Mouse (Mus musculus) forebrain, embryonic 16.5 days (tissue): ENCODE results near the gene Pamr1. TPM values are rescaled to one million over a fixed set of nuclear protein-coding genes. Genes with fewer than 3 reads are reported as not detected.

ENCODE experiments used
- ATAC-seq: fragments of 200-750 bp; cut with Nextera tagmentation; 2 replicates; pipeline ENCODE4 v1.8.0; 2017; ENCODE audit warnings: mild to moderate bottlenecking, moderate library complexity
- H3K27ac ChIP-seq: fragments of 300-500 bp; sonication (generic); 2 replicates; pipeline ENCODE4 v1.5.1; 2014; ENCODE audit warnings: low read length, control low read depth
- H3K27me3 ChIP-seq: fragments of 300-500 bp; sonication (generic); replicated peaks from 2 replicates; pipeline ENCODE4 v1.6.1; 2014; ENCODE audit warnings: low read length; ENCODE audit not compliant: control insufficient read depth, insufficient read depth
- H3K36me3 ChIP-seq: fragments of 300-500 bp; sonication (generic); 2 replicates; pipeline ENCODE4 v1.6.1; 2014; ENCODE audit not compliant: control insufficient read depth, insufficient read depth
- H3K4me1 ChIP-seq: fragments of 300-500 bp; sonication (generic); replicated peaks from 2 replicates; pipeline ENCODE4 v1.6.1; 2014; ENCODE audit warnings: low read length; ENCODE audit not compliant: control insufficient read depth, insufficient read depth
- H3K4me2 ChIP-seq: fragments of 300-500 bp; sonication (generic); 2 replicates; pipeline ENCODE4 v1.6.1; 2014; ENCODE audit warnings: mild to moderate bottlenecking, low read length, control low read depth
- H3K4me3 ChIP-seq: fragments of 300-500 bp; sonication (generic); replicated peaks from 2 replicates; pipeline ENCODE4 v1.5.1; 2014; ENCODE audit warnings: mild to moderate bottlenecking, low read length, control low read depth
- H3K9ac ChIP-seq: fragments of 300-500 bp; sonication (generic); replicated peaks from 2 replicates; pipeline ENCODE4 v1.6.1; 2014; ENCODE audit warnings: low read depth, low read length, control low read depth
- H3K9me3 ChIP-seq: fragments of 300-500 bp; sonication (generic); 2 replicates; pipeline ENCODE4 v1.6.1; 2016; ENCODE audit warnings: low read length; ENCODE audit not compliant: control insufficient read depth
- WGBS: fragments of 180-500 bp; shearing (Covaris S2); extraction: QIAGEN DNeasy Blood & Tissue Kit; methylation state at CpG from one replicate; pipeline ENCODE4 v1.1.7; 2014; 5-methylcytosine and 5-hydroxymethylcytosine counted together
- polyA plus RNA-seq: library from polyadenylated mRNA; unstranded; fragments of >200 nt; fragmentation: Nextera tagmentation; extraction: Ambion mirVana; gene quantifications from 2 replicates; pipeline ENCODE4 v1.2.1, GENCODE M21; 2015

Pamr1 gene
- polyA plus RNA-seq, 1 experiment from 2014 or later, result 2.6 TPM

- H3K27me3 ChIP-seq, result no peaks in the 10 kb centered on the region
- no peak overlapping the region for H3K27ac ChIP-seq
- H3K9ac ChIP-seq, result no peak overlapping the region
- 54% methylated on average over 1 of the region's 1 CpGs for WGBS
- H3K36me3 ChIP-seq, result no peaks in the 10 kb centered on the region
- no peak for ATAC-seq
- H3K4me3 ChIP-seq, result no peak overlapping the region
- no peaks in the 10 kb centered on the region for H3K9me3 ChIP-seq
- no peak overlapping the region for H3K4me2 ChIP-seq
- H3K4me1 ChIP-seq, result no peaks in the 10 kb centered on the region
These were observed 74.7 kb downstream of the Pamr1 start for GRCm38 (mm10) chr2:102624538-102624937.

DNA sequence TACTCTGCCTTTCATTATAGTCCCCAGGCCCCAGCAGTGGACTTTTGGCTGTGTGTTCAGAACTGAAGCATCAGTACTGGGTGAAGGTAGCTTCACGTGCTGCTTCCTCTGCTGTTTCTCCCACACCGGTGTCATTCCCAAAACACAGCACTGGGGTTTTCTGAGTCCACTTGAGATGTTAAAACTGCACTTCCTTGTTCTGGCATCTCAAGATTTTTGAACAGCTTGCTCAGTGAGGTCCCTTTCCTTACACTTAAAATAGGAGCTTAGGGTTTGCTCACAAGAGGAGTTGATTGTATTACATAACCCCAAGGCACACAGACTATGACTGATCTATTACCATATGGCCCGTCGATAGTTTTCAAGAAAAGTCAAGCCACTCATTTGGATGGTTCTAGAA is 82.5 kb downstream of the Pamr1 start:
- no peaks in the 10 kb centered on the region for H3K27me3 ChIP-seq
- no peak for ATAC-seq
- no peak overlapping the region for H3K9ac ChIP-seq
- no peaks in the 10 kb centered on the region for H3K9me3 ChIP-seq
- H3K27ac ChIP-seq, result no peak overlapping the region
- H3K36me3 ChIP-seq, result no peaks in the 10 kb centered on the region
- H3K4me1 ChIP-seq, result 0 out of 2 replicates have a peak, but pooled peaks cover 4% of the 10 kb centered on the region
- no peak overlapping the region for H3K4me3 ChIP-seq
- no peak overlapping the region for H3K4me2 ChIP-seq
- WGBS, result 97% methylated on average over 4 of the region's 4 CpGs

GRCm38 (mm10) chr2:102634010-102634409 is 84.2 kb downstream of the Pamr1 start:
- Histone ChIP-seq H3K4me2 (no peak overlapping the region), H3K4me3 (no peak overlapping the region), H3K9me3 (no peaks in the 10 kb centered on the region), H3K27ac (no peak overlapping the region), H3K36me3 (no peaks in the 10 kb centered on the region), H3K27me3 (no peaks in the 10 kb centered on the region), H3K4me1 (peaks cover 10% of the 10 kb centered on the region; the same call in 1 of the 2 replicates), H3K9ac (no peak overlapping the region)
- WGBS, result 62% methylated on average over 1 of the region's 1 CpGs
- ATAC-seq, result no peak

DNA sequence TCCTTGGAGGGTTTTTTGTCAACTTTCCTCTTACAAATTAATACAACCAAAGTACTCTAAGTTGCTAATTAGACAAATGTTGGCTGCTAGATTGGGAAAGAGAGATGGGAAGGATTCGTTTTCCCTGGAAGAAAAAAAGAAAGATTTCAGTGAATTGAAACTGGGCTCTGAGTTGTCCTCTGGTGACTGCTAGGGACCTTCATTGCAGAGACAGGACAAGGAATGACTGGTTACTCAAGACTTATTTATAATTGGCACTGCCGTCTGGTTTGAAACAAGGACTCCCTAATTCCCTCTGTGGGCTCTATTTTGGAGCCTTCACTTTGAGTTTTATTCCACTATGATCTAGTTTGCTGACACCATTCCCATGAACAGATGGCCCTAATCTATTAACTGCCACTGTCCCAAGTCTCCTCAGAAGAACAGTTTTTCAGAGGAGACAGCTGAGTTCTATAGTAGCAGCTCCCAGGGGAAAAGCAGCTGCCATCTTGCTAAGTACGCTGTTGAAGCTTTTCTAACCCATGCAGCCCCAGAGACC is 85.8 kb downstream of the Pamr1 start:
- Histone ChIP-seq H3K9me3 (no peaks in the 10 kb centered on the region), H3K27ac (no peak overlapping the region), H3K4me3 (no peak overlapping the region), H3K36me3 (no peaks in the 10 kb centered on the region), H3K27me3 (no peaks in the 10 kb centered on the region), H3K4me1 (peaks cover 11% of the 10 kb centered on the region; the same call in 1 of the 2 replicates), H3K9ac (no peak overlapping the region), H3K4me2 (no peak overlapping the region)
- no peak for ATAC-seq
- WGBS, result 52% methylated on average over 3 of the region's 3 CpGs

DNA sequence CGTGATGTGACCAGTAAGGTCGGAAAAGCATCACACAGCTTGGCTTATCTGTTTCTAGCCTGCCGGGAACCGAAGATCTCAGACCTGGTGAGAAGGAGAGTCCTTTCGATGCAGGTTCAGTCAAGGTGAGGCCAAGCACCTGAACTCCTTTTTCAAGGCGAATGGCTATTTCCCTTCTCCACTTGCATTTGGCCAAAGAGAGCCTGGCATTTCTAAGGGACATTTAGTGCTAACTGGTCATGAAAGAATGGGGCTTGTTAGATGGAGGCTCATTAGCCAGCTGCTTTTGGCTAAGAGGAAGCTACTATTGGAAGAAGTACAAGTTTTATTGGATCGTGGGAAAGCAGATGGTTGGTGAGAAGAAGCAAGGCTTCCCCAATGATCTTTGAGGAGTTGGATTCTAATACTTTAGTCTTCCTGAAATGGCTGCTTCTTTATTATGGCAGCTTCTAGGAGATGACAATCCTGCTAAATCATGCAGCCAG is 86.3 kb downstream of the Pamr1 start:
- no peaks in the 10 kb centered on the region for H3K27me3 ChIP-seq
- peaks cover 11% of the 10 kb centered on the region; the same call in 1 of the 2 replicates for H3K4me1 ChIP-seq
- 83% methylated on average over 7 of the region's 7 CpGs for WGBS
- no peak overlapping the region for H3K4me2 ChIP-seq
- no peak overlapping the region for H3K9ac ChIP-seq
- H3K36me3 ChIP-seq, result no peaks in the 10 kb centered on the region
- no peak overlapping the region for H3K27ac ChIP-seq
- ATAC-seq, result no peak
- no peaks in the 10 kb centered on the region for H3K9me3 ChIP-seq
- H3K4me3 ChIP-seq, result no peak overlapping the region

DNA sequence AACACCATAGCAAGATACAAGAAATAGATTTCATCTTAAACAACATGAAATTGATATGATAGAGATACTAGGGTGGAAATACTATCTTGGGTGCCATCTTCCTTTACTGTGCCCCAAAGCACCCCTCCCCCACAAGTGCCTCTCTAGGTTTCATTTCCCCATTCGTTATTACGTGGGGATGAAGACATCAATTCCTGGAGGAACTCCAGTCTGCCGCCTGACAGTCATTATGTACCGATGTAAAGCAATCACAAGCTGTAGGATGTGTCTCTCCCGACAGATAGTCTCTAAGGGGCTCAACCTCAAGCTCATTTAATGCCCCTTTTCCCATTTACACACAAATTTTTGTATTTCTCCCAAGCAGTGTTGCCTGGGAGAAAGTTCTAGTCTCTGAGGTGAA is 88.3 kb downstream of the Pamr1 start:
- peaks cover 11% of the 10 kb centered on the region; the same call in 1 of the 2 replicates for H3K4me1 ChIP-seq
- no peak overlapping the region for H3K4me3 ChIP-seq
- no peak overlapping the region for H3K27ac ChIP-seq
- no peaks in the 10 kb centered on the region for H3K27me3 ChIP-seq
- no peak for ATAC-seq
- H3K9ac ChIP-seq, result no peak overlapping the region
- 25% methylated on average over 5 of the region's 5 CpGs for WGBS
- no peaks in the 10 kb centered on the region for H3K9me3 ChIP-seq
- no peak overlapping the region for H3K4me2 ChIP-seq
- H3K36me3 ChIP-seq, result no peaks in the 10 kb centered on the region

DNA sequence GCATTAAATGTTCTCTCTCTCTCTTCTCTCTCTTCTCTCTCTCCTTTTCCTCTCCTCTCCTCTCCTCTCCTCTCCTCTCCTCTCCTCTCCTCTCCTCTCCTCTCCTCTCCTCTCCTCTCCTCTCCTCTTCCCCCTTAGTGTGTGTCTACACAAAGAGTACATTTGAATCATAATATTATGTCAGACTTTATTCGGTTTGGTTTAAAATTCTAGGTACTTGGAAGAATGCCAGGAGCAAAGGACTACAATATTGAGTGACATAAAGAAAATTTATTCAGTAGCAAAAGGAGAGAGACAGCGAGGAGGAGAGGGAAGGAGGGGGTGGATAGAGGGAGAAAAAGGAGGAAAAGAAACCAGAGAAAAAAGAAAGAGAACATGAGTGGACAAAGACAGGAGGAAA is 88.9 kb downstream of the Pamr1 start:
- H3K4me2 ChIP-seq, result no peak overlapping the region
- H3K36me3 ChIP-seq, result no peaks in the 10 kb centered on the region
- H3K4me1 ChIP-seq, result peaks cover 11% of the 10 kb centered on the region; the same call in 1 of the 2 replicates
- H3K4me3 ChIP-seq, result no peak overlapping the region
- no peaks in the 10 kb centered on the region for H3K27me3 ChIP-seq
- 7% methylated on average over 2 of the region's 2 CpGs for WGBS
- H3K9me3 ChIP-seq, result no peaks in the 10 kb centered on the region
- no peak overlapping the region for H3K9ac ChIP-seq
- no peak overlapping the region for H3K27ac ChIP-seq
- ATAC-seq, result peak; percentile 63

DNA sequence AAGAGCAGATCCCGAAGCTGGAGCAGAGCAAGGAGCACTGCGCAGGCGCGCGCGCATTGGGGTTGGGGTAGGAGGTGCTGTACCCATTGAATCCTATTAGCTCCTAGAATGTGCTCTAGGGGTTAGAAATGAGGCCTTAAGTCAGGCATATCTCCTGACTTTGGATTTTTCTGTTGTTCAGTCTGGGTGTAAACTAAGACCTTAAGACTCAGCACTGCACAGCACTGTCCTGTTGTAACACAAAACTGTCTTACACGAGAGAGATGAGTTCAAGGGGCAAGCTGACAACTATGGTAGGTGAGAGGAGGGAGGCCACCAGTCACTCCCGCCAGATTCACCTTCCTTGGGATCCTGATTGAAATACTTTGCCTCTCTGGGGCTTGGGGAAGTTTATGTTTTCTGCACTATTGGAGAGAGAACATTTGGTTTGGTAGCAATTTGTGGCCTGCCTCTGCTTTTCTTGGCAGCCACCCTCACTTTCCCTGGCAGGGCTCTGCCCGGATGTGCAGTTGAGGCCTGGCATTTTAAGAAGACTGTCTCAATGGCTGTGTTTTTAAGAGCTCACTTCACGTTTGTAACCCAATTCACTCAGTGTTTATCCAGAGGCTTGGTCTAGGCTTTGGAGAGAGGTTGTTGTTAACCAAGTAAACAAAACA is 99.2 kb downstream of the Pamr1 start:
- H3K27me3 ChIP-seq, result no peaks in the 10 kb centered on the region
- ATAC-seq, result peak; percentile 55; the same call in 1 of the 2 replicates
- H3K4me3 ChIP-seq, result no peak overlapping the region
- WGBS, result 75% methylated on average over 10 of the region's 10 CpGs
- no peaks in the 10 kb centered on the region for H3K36me3 ChIP-seq
- H3K9ac ChIP-seq, result no peak overlapping the region
- H3K9me3 ChIP-seq, result no peaks in the 10 kb centered on the region
- H3K27ac ChIP-seq, result no peak overlapping the region
- no peak overlapping the region for H3K4me2 ChIP-seq
- H3K4me1 ChIP-seq, result peaks cover 5% of the 10 kb centered on the region; the same call in 1 of the 2 replicates

GRCm38 (mm10) chr2:102650322-102650721 is 100.5 kb downstream of the Pamr1 start:
- ATAC-seq, result no peak
- Histone ChIP-seq H3K9me3 (no peaks in the 10 kb centered on the region), H3K27me3 (no peaks in the 10 kb centered on the region), H3K4me1 (peaks cover 5% of the 10 kb centered on the region; the same call in 1 of the 2 replicates), H3K4me3 (no peak overlapping the region), H3K27ac (no peak overlapping the region), H3K9ac (no peak overlapping the region), H3K36me3 (no peaks in the 10 kb centered on the region), H3K4me2 (no peak overlapping the region)
- WGBS, result 65% methylated on average over 4 of the region's 4 CpGs
